Mouse (Mus musculus): ENCODE measurements at regions not wholly inside any gene's neighbourhood (a gene's known extent, or its start where the extent isn't known, plus 50 kb on each side); places are given as distances from the start of the nearest gene placed in this dataset.

DNA sequence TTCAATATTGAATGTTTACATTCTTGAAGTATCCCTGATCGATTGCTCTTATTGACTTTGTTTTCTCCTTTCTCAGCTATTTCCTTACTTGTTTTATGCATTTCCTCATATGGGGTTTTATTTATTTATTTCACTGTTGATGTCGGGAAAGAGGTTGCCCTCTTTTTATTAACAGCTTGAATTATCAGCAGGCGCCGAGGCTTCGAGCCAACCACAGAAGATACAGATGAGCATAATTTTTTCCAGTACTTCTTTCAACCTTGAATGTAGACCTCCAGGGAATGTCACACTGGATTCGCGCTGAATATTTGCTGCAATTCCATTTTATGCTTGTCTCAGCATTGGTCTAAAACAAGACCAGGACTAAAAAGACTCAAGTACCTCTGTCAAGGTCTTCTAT is 183.4 kb upstream of the Cntn6 start:
- DNase-seq (ENCODE audit: low read depth, low spot score), result peak; percentile 83

GRCm38 (mm10) chr6:104312993-104313392 is 179.6 kb upstream of the Cntn6 start:
- peak; percentile 99 for DNase-seq (ENCODE audit: low read depth, low spot score)

DNA sequence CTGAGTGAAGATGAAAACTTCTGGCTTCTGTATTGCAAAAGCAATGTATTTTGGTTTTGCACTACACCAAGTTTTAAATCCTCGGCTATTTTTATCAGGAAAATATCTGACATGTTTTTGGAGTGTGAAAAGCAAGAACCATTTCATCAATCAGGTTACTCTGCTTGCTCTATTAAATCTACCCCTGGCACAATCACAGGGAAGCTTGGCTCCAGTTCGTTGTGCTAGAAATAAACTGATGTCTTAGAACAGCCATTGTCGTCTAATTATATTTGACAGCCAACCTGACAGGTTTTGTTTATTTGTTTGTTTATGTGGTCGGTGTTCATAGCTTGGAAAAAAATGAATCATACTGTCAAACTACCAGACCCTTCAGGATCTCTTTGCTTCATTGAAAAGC is 174.1 kb upstream of the Cntn6 start:
- DNase-seq (ENCODE audit: low read depth, low spot score), result peak; percentile 90

DNA sequence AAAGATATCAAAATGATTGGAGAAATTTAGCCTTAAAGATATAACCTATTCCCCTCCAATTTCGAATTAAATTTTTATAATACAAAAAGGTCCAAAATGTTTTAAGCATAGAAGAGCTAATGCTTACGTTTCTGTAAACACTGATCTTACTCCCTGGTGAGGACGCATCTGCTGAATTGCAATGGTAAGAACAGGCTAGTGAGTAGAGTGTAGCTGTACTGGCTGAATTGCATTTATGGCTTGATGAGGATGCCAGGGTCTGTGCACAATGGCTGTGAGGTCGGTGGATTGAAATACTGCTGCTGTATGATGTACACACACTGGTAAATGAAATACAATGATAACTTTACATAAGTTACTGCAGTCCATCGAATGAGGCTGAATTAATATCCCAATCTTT is 170.4 kb upstream of the Cntn6 start:
- DNase-seq (ENCODE audit: low read depth, low spot score), result peak; percentile 63

DNA sequence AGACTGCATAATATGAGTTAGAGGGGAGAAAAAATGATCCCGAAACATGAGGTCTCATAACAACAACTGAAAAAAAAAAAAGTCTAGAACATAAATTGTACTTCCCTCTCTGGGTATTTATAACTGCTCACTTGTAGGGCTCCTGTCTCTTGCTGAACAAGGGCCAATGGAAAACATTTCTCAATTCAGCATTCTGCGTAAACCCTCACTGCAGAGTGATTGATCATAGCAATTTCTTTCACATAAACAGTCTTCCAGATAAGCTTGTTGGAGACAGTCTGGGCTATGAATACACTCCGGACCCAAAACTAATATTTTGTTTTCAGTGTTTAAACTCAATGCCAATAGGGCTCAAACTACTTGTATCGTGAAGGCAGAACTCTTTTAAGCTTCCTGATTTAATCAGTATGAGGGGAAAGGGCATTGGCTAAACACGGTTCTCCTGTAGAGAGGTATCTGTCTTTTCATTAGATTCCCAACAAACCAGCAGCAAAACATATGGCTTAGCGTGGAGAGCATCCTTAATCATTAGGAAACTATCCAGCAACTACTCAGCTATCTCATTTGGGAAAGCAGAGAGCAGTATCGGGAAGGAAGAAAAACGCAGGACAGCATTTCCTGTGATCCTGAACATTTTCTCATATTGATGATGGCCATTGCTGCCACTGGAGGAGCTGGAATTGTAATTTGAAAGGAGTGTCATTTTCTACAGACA is 153.3 kb upstream of the Cntn6 start:
- DNase-seq (ENCODE audit: low read depth, low spot score), result peak; percentile 45

DNA sequence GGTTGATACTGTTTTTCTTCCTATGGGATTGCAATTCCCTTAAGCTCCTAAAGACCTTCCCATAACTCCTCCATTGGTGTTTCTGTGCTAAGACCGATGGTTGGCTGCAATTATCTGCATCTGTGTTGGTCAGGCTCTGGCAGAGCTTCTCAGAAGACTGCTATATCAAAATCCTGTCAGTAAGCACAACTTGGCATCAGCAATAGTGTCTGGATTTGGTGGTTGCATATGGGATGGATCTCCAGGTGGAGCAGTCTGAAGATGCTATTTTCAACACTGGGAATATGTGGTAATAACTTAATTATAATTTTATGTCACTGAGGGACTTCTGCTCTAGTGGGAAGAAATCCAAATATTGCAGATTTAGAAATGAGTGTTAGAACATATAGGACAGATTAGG is 148.6 kb upstream of the Cntn6 start:
- peak; percentile 70 for DNase-seq (ENCODE audit: low read depth, low spot score)

All from brain, adult 2 months (tissue).